Mouse (Mus musculus): ENCODE measurements at regions not wholly inside any gene's neighbourhood (a gene's known extent, or its start where the extent isn't known, plus 50 kb on each side); places are given as distances from the start of the nearest gene placed in this dataset.

GRCm38 (mm10) chr8:107890922-107891321, 51.5 kb upstream of the Zfhx3 start:
- Histone ChIP-seq H3K4me1 (ENCODE audit: insufficient read depth, low read depth, low read length) (no peaks in the 10 kb centered on the region), H3K27me3 (ENCODE audit: insufficient read depth, low read length) (no peaks in the 10 kb centered on the region), H3K4me3 (ENCODE audit: low read depth, low read length) (no peak overlapping the region), H3K36me3 (replicated peaks) (no peaks in the 10 kb centered on the region), H3K9me3 (replicated peaks) (peaks cover 39% of the 10 kb centered on the region)
- no peak for TF ChIP-seq POLR2AphosphoS5 (IDR thresholded peaks at IDR 0.05; ENCODE audit: insufficient replicate concordance, low read depth, low read length)
- no peak for DNase-seq (ENCODE audit: low spot score)
- ATAC-seq (ENCODE audit: extremely low read depth, insufficient number of reproducible peaks, low FRiP score, poor library complexity, severe bottlenecking): no peak

Data from G1E (cell line).